Mouse (Mus musculus) embryonic facial prominence, embryonic 13.5 days (tissue): ENCODE measurements around the gene Polr1e. TPM values are rescaled to one million over a fixed set of nuclear protein-coding genes. Genes with fewer than 3 reads are reported as not detected.
"Not testable (repeated sequence)": the region's sequence is repeated elsewhere in the genome, so short reads cannot be mapped to it uniquely, and the experiment has no call there.

Experiments
- ATAC-seq: fragments of 200-750 bp; cut with Nextera tagmentation; 2 replicates; pipeline ENCODE4 v1.8.0; 2017; ENCODE audit warnings: low read depth; ENCODE audit not compliant: insufficient number of reproducible peaks, insufficient read depth, low FRiP score, low TSS enrichment
- H3K27ac ChIP-seq: fragments of 300-500 bp; sonication (generic); 2 replicates; pipeline ENCODE4 v1.5.1; 2015; ENCODE audit warnings: moderate library complexity, mild to moderate bottlenecking, inconsistent platforms
- H3K27me3 ChIP-seq: fragments of 300-500 bp; sonication (generic); 2 replicates; pipeline ENCODE4 v1.6.1; 2015; ENCODE audit warnings: mild to moderate bottlenecking, inconsistent platforms
- H3K36me3 ChIP-seq: fragments of 300-500 bp; sonication (generic); 2 replicates; pipeline ENCODE4 v1.6.1; 2015; ENCODE audit warnings: mild to moderate bottlenecking, inconsistent platforms
- H3K4me1 ChIP-seq: fragments of 300-500 bp; sonication (generic); 2 replicates; pipeline ENCODE4 v1.6.1; 2015; ENCODE audit warnings: inconsistent platforms
- H3K4me2 ChIP-seq: fragments of 300-500 bp; sonication (generic); 2 replicates; pipeline ENCODE4 v1.6.1; 2015; ENCODE audit warnings: moderate library complexity, mild to moderate bottlenecking, inconsistent platforms
- H3K4me3 ChIP-seq: fragments of 300-500 bp; sonication (generic); 2 replicates; pipeline ENCODE4 v1.5.1; 2015; ENCODE audit warnings: mild to moderate bottlenecking, inconsistent platforms
- H3K9ac ChIP-seq: fragments of 300-500 bp; sonication (generic); 2 replicates; pipeline ENCODE4 v1.6.1; 2015; ENCODE audit warnings: mild to moderate bottlenecking, inconsistent platforms
- H3K9me3 ChIP-seq: fragments of 300-500 bp; sonication (generic); 2 replicates; pipeline ENCODE4 v1.6.1; 2016; ENCODE audit warnings: inconsistent platforms
- WGBS: fragments of 180-500 bp; shearing (Covaris S2); methylation state at CpG from one replicate; pipeline ENCODE4 v1.1.7; 2015; ENCODE audit warnings: mixed read lengths; 5-methylcytosine and 5-hydroxymethylcytosine counted together
- polyA plus RNA-seq: library from polyadenylated mRNA; unstranded; fragments of >200 nt; fragmentation: Nextera tagmentation; extraction: Ambion mirVana; gene quantifications from 2 replicates; pipeline ENCODE4 v1.2.1, GENCODE M21; 2015

Polr1e gene
- polyA plus RNA-seq, 1 experiment from 2014 or later = 48.9 TPM

GRCm38 (mm10) chr4:44981974-44982287 lies 36.5 kb upstream of the Polr1e start:
- 25% methylated on average over 5 of the region's 5 CpGs for WGBS
- H3K27ac ChIP-seq = 0 out of 2 replicates have a peak overlapping the region, but pooled peaks have one; percentile 81
- no peak for ATAC-seq

DNA sequence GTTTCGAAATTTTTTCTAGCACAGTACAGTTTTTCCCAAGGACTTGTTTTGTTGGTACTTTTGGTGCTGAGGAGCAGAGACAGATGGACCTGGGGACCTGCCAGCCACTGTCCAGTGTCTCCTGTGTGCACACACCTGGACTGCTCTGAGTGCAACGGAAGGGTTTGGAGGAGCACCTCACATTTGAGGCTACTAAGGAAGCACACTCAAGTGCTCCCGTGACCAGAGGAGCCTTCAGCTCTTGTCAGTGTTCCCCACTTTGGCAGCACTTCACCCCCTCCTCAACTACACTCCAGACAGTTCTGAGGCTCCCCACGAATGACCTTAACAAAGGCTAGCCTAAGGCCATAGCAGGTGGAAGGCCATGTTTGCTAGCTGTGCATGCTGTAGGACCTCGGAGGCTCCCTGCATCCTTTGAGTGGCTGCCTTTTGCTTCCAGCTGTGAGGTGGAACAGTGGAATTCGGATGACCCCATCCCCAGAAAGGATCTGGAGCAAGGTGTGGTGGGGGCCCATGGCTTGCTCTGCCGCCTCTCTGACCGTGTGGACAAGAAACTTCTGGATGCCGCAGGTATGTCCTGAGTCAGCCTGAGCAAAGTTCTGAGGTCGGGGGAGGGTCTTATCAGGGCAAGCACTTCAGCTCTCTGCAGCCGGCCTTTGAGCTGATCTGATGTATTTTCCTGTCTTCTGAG lies 35.8 kb upstream of the Polr1e start:
- WGBS = 69% methylated on average over 11 of the region's 11 CpGs
- H3K4me2 ChIP-seq = peak overlapping the region; percentile 83

More at GRCm38 (mm10) chr4:44981974-44982287, 36.5 kb upstream of the Polr1e start:
- Histone ChIP-seq H3K36me3 (peaks cover 29% of the 10 kb centered on the region), H3K9ac (peak overlapping the region; percentile 90), H3K4me1 (peaks cover 26% of the 10 kb centered on the region), H3K4me3 (peak overlapping the region; percentile 81), H3K9me3 (no peaks in the 10 kb centered on the region), H3K4me2 (peak overlapping the region; percentile 83), H3K27me3 (no peaks in the 10 kb centered on the region)

DNA sequence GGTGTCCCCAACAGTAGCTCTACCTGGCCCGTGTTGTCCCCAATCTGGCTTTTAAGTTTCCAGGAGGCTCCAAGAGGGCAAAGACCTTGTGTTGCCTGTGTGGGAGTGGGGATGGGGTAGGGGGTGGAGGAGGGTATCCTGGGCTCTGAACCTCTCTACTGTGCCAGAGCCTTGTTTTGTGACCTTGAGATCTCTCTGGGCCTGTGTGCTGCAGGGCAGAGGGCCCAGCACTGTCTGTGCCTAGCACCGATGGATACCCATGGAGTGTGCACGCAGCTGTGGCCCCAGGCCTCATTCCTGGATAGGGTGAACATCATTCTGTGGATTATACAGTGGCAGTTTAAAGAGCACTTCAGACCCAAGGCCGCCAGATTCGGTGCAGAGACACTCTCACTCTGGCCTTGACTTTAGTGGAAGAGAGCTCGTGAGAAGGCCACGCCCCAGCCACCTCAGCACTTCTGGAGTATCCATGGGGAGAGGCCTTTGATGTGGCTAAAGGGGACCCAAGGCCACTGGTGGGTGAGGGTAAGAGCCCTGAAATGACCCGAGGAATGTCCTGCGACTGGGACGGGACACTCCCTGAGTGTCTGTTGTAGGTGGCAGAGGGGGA lies 35.1 kb upstream of the Polr1e start:
- WGBS = 80% methylated on average over 10 of the region's 10 CpGs
- no peaks in the 10 kb centered on the region for H3K27me3 ChIP-seq
- no peak for ATAC-seq

More for the DNA sequence above, 35.8 kb upstream of the Polr1e start:
- peaks cover 26% of the 10 kb centered on the region for H3K4me1 ChIP-seq
- H3K27ac ChIP-seq = no peak overlapping the region
- no peak for ATAC-seq
- peak overlapping the region; percentile 81; the same call in 1 of the 2 replicates for H3K4me3 ChIP-seq
- H3K9ac ChIP-seq = peak overlapping the region; percentile 90; the same call in 1 of the 2 replicates
- H3K9me3 ChIP-seq = no peaks in the 10 kb centered on the region
- no peaks in the 10 kb centered on the region for H3K27me3 ChIP-seq
- H3K36me3 ChIP-seq = peaks cover 35% of the 10 kb centered on the region

GRCm38 (mm10) chr4:44990560-44990959 lies 27.8 kb upstream of the Polr1e start:
- Histone ChIP-seq H3K27me3 (no peaks in the 10 kb centered on the region), H3K4me1 (no peaks in the 10 kb centered on the region), H3K27ac (no peak overlapping the region), H3K4me3 (no peak overlapping the region), H3K9ac (no peak overlapping the region), H3K36me3 (peaks cover 83% of the 10 kb centered on the region), H3K9me3 (no peaks in the 10 kb centered on the region), H3K4me2 (no peak overlapping the region)
- no peak for ATAC-seq
- 87% methylated on average over 5 of the region's 5 CpGs for WGBS

More for the DNA sequence above, 35.1 kb upstream of the Polr1e start:
- Histone ChIP-seq H3K9me3 (no peaks in the 10 kb centered on the region), H3K4me3 (no peak overlapping the region), H3K36me3 (peaks cover 42% of the 10 kb centered on the region), H3K27ac (no peak overlapping the region), H3K4me1 (peaks cover 26% of the 10 kb centered on the region), H3K9ac (peak overlapping the region; percentile 46; the same call in 1 of the 2 replicates), H3K4me2 (peak overlapping the region; percentile 83; the same call in 1 of the 2 replicates)

DNA sequence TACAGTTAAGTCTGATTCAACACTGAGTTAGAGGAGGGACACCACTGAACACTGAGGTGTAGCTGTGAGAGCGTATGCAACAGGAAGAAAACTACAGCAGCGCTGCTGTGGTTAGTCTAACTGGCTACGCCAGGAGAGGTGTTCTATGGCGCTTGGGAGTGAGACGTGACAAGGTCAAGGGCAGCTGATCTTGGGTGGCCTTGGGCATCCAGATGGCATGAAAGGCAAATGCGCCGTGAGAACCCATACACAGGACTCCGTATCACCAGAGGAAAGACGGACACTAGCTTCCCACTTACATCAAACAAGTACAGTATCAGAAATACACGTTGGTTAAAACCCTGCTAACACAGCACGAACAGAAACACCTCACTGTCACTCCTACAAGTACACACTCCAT lies 26.1 kb upstream of the Polr1e start:
- not testable (repeated sequence) for H3K9me3 ChIP-seq, H3K4me3 ChIP-seq, ATAC-seq, H3K4me1 ChIP-seq, H3K9ac ChIP-seq, H3K27me3 ChIP-seq, H3K27ac ChIP-seq, H3K4me2 ChIP-seq
- peaks cover 67% of the 10 kb centered on the region for H3K36me3 ChIP-seq
- 89% methylated on average over 11 of the region's 11 CpGs for WGBS

- H3K36me3 ChIP-seq = peaks cover 58% of the 10 kb centered on the region
- 87% methylated on average over 14 of the region's 14 CpGs for WGBS
- H3K9me3 ChIP-seq, ATAC-seq, H3K9ac ChIP-seq, H3K4me2 ChIP-seq, H3K27ac ChIP-seq, H3K27me3 ChIP-seq, H3K4me1 ChIP-seq, H3K4me3 ChIP-seq: not testable (repeated sequence)
Observed at GRCm38 (mm10) chr4:44993179-44993578, 25.2 kb upstream of the Polr1e start.

DNA sequence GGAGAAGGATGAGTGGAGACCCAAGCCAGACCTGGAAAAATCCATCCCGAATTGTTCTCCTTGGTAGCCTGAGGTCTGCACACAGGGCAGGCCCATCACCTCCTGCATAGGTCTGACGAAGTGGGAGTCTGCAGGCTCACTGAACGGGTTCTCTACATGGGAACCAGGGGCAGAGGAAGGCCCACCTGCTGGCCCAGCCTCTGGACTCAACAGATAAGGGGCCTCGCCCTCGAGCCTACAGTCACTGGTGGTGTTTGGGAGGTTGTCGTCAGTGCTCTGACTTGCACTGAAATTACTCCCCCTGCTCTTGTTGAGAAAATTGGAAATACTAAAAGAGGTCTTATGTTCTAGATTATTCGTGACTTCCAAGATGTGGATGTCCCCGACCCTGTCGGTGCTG lies 24.5 kb upstream of the Polr1e start:
- H3K9ac ChIP-seq = no peak overlapping the region
- H3K36me3 ChIP-seq = peaks cover 52% of the 10 kb centered on the region

DNA sequence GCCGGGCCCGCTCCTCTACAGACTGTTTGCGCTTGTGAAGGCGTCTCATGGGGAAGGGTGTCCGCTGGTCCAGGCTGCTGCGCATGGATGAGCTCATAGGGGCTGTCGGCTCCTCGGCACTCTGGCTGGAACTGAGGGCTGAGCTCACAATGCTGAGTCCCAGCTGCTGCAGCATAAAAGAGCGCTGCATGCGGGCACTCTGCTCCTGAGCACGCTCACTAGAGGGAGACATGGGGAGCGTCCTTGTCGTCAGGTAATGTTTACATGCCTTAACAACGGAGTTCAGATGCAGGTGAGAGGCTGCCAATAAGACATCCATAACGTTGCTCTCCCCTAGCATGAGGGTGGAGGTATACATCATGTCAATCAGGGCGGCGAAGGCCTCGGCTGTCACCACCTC lies 23.6 kb upstream of the Polr1e start:
- no peak overlapping the region for H3K4me2 ChIP-seq
- no peak overlapping the region for H3K4me3 ChIP-seq
- H3K9ac ChIP-seq = no peak overlapping the region
- H3K9me3 ChIP-seq = no peaks in the 10 kb centered on the region
- 89% methylated on average over 18 of the region's 18 CpGs for WGBS
- H3K27me3 ChIP-seq = no peaks in the 10 kb centered on the region
- peaks cover 42% of the 10 kb centered on the region for H3K36me3 ChIP-seq
- H3K27ac ChIP-seq = no peak overlapping the region
- H3K4me1 ChIP-seq = peaks cover 6% of the 10 kb centered on the region
- ATAC-seq = no peak

More for the DNA sequence above, 24.5 kb upstream of the Polr1e start:
- H3K4me2 ChIP-seq = no peak overlapping the region
- 90% methylated on average over 9 of the region's 9 CpGs for WGBS
- ATAC-seq = no peak
- H3K27ac ChIP-seq = no peak overlapping the region
- H3K9me3 ChIP-seq = no peaks in the 10 kb centered on the region
- H3K4me1 ChIP-seq = no peaks in the 10 kb centered on the region
- H3K4me3 ChIP-seq = no peak overlapping the region
- H3K27me3 ChIP-seq = no peaks in the 10 kb centered on the region

GRCm38 (mm10) chr4:44998071-44998470 lies 20.3 kb upstream of the Polr1e start:
- H3K27ac ChIP-seq = no peak overlapping the region; the same call in 1 of the 2 replicates
- H3K9me3 ChIP-seq = no peaks in the 10 kb centered on the region
- H3K9ac ChIP-seq = no peak overlapping the region
- H3K4me3 ChIP-seq = no peak overlapping the region
- H3K36me3 ChIP-seq = peaks cover 18% of the 10 kb centered on the region
- WGBS = 70% methylated on average over 3 of the region's 3 CpGs
- peaks cover 6% of the 10 kb centered on the region for H3K4me1 ChIP-seq
- H3K27me3 ChIP-seq = no peaks in the 10 kb centered on the region
- no peak overlapping the region for H3K4me2 ChIP-seq
- no peak for ATAC-seq

DNA sequence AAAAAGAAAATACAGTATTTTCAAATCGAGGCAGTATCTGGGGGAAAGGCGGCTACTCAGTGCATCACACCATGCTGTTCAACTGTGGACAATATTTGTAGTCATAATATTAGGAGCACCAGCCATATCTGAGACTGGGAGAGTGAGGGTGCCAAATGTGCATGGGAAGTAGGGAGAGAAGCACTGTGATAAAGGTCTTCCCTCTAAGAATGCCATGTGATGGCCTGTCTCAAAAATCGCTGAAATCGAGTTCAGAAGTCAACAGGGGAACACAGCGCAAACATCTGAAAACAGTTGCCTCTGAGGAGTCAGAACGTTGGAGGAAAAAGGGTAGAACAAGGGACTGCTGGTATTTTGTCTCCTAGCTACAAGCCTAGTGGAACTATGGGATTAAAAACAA lies 18.4 kb upstream of the Polr1e start:
- WGBS = 80% methylated on average over 6 of the region's 6 CpGs
- Histone ChIP-seq H3K9ac (no peak overlapping the region), H3K36me3 (peaks cover 9% of the 10 kb centered on the region), H3K27me3 (no peaks in the 10 kb centered on the region), H3K4me1 (peaks cover 6% of the 10 kb centered on the region), H3K27ac (no peak overlapping the region), H3K4me3 (no peak overlapping the region), H3K4me2 (no peak overlapping the region), H3K9me3 (no peaks in the 10 kb centered on the region)
- no peak for ATAC-seq

DNA sequence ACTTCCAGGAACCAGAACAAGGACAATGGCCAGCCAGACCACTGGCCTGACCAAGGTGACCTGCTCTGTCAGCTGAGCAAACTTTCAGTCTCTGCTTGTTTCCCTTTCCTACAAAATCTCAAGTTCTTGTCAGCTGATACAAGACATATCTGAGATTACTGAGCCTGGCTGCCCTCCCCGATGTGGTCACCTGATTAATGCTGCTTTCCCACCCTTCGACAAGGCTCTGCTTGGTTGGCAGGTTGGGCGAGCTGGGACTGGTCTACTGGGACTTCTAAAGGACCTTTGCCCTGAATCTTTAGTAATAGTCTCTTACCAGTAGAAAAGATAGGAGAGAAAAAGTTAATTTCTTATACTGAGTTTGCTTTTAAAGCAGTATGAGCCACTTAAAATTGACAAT lies 12.9 kb upstream of the Polr1e start:
- Histone ChIP-seq H3K9me3 (no peaks in the 10 kb centered on the region), H3K4me3 (no peak overlapping the region), H3K36me3 (peaks cover 6% of the 10 kb centered on the region), H3K27ac (no peak overlapping the region), H3K4me2 (no peak overlapping the region), H3K9ac (no peak overlapping the region), H3K27me3 (no peaks in the 10 kb centered on the region), H3K4me1 (peaks cover 8% of the 10 kb centered on the region)
- 70% methylated on average over 3 of the region's 3 CpGs for WGBS
- no peak for ATAC-seq

DNA sequence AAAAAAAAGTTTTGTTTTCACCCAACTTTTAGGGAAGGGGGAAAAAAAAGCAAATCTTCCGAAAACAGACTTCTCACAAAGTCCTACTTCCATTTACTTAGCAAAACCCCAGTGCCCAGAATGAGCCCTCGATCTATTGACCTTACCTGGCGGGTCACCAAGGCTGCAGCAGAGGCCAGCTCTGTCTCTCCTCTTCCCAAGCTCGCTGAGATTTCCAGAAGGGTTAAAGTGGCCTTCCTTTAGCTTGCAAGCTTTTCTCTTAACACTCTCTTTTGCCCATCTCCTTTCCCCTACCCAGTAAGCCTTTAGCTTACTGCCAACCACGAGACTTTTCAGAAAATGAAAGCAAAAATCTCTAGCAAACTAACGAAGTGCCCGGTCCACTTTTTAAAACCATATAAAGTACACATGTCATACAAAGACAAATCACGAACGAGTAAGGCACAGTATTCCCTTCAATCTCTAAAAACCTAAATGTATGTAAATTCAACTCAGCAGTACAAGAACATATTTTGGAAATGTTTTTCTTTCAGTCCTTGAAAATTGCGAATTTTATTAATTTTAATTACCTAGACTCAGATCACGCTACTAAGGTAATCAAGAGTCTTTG lies 7.5 kb upstream of the Polr1e start:
- no peak for ATAC-seq
- Histone ChIP-seq H3K27me3 (no peaks in the 10 kb centered on the region), H3K9me3 (no peaks in the 10 kb centered on the region), H3K4me1 (peaks cover 20% of the 10 kb centered on the region), H3K9ac (peak overlapping the region; percentile 84), H3K36me3 (no peaks in the 10 kb centered on the region), H3K4me3 (peak overlapping the region; percentile 68), H3K4me2 (peak overlapping the region; percentile 71), H3K27ac (peak overlapping the region; percentile 33; the same call in 1 of the 2 replicates)
- WGBS = 7% methylated on average over 11 of the region's 11 CpGs
